Mouse (Mus musculus): ENCODE results near the gene Dnah8.
A peak's percentile ranks its signal among the peaks of the same experiment; 100 is the strongest.

GRCm38 (mm10) chr17:30575941-30576773, 48.0 kb upstream of the Dnah8 start, which contains the start of gene Btbd9:
- TF ChIP-seq CTCF (IDR thresholded peaks at IDR 0.05; ENCODE audit: control insufficient read depth, insufficient read depth, insufficient replicate concordance, low read depth, low read length) (peak; percentile 3; the same call in 1 of the 2 replicates), POLR2A (IDR thresholded peaks at IDR 0.05; ENCODE audit: control insufficient read depth, low read depth, low read length) (peak; percentile 90)
